Mouse (Mus musculus) liver, adult 2 months (tissue): ENCODE data around the gene Olfr1348.

Experiments used
- CTCF ChIP-seq: fragments of 200-500 bp; IDR thresholded peaks from 2 replicates; pipeline ENCODE4 v1.5.1; 2011; ENCODE audit warnings: low read depth, low read length, control low read depth
- POLR2A ChIP-seq: fragments of 200-500 bp; IDR thresholded peaks from 2 replicates; pipeline ENCODE4 v1.6.1; 2011; ENCODE audit warnings: low read length, control low read depth; ENCODE audit not compliant: insufficient read depth; ENCODE audit errors: extremely low read depth

- no peak for TF ChIP-seq CTCF
- TF ChIP-seq POLR2A: no peak
Measured at GRCm38 (mm10) chr7:6522850-6523249, 14.3 kb upstream of the Olfr1348 start, which contains the start of gene Olfr1349.
